Mouse (Mus musculus) lung, postnatal 10 days (tissue): ENCODE measurements around the gene Arvcf.

ENCODE experiments used
- DNase-seq: peaks from one replicate; pipeline ENCODE4 v3.0.0; 2021

The Arvcf gene

DNA sequence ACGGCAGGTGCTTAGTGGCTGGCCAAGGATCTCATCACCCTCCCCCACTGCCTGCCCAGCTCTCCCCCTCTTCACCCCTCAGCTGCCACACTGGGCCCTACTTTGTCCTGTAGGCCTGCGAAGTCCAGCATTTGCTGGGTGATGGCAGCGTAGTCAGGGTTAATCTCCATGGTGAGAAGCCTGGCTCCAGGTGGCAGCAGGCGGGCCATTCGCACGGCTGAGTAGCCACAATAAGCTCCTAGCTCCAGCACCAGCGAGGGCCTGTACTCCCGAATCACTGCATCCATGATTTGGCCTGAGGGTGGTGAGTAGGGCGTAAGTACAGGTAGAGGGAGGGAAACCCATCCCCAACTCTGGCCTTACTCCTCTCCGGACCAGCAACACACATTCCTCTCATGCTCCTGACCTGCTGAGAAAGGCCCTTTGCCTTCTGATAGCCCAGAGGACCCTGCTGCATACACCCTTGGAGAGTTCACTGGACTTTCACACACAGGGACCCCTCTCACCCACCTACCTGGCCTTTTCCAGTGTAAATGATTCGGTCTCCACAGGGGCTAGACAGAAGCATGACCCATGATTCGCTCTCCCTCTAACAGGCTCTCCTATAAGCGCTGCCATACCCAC is 63.2 kb downstream of the Arvcf start:
- DNase-seq, result no peak

DNA sequence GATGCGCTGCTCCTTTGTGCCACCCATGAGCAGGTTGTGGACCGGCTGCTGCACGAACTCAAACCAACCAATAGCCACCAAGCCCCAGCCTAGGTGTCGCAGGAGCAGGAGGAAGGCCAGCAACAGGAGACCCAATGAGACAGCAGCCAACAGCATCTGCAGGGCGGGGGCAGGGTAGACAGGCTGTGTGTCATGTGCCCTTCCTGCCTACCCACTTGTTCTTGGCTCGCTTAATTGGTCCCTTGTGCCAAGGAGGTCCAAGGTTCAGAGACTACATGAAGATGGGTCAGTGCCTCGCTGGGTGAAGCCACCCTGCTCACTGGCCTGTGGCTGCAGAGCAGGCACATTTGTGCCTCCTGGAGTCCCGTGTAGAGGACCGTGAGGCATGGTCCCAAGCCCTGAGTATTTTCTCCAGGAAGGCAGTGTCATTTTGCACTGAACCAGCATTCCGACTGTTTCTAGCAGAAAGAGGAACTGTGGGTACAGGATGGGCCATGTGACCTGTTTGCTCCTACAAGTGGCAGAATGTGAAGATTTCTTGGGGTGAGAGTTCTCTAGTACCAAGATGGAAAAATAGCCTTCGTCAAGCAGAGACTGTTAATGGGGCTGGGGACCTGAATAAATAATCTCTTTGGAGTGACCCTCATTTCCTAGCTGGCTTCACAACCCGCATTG is 64.0 kb downstream of the Arvcf start:
- peak; percentile 41 for DNase-seq

DNA sequence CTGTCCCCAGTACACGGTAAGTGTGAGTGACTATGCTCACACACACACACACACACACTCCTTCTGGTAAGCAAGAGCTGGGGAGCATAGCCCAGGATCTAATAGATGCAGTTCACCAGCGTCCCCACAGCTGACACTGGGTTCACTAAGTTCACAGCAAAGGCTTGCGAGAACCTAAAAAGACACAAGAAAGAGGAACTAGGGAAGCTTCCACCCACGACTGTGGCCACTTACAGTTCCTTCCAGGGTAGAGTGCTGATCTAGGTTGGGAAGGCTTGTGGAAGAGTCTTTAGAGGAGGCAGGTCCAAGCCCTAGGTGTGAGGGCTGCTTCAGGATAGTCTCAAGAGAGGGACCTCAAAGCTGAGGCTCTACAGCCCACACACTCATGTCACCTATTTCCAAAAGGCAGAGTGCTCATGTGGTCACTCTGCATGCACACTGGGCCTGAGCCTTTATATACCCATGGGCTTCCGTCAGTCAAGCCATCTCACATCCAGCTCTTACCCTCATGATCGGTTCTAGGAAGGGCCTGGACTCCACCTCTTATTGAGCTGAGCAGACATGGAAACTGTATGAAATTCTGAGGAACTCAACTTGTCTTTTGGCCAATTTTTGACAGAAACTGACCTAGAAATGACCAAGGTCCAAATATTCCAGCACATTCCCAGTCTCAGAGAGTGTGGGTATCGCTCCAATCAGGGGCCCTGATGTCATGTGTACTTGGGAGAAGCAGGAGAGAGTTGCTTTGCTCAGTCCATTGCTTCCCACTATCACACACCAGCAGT is 65.2 kb downstream of the Arvcf start:
- no peak for DNase-seq

DNA sequence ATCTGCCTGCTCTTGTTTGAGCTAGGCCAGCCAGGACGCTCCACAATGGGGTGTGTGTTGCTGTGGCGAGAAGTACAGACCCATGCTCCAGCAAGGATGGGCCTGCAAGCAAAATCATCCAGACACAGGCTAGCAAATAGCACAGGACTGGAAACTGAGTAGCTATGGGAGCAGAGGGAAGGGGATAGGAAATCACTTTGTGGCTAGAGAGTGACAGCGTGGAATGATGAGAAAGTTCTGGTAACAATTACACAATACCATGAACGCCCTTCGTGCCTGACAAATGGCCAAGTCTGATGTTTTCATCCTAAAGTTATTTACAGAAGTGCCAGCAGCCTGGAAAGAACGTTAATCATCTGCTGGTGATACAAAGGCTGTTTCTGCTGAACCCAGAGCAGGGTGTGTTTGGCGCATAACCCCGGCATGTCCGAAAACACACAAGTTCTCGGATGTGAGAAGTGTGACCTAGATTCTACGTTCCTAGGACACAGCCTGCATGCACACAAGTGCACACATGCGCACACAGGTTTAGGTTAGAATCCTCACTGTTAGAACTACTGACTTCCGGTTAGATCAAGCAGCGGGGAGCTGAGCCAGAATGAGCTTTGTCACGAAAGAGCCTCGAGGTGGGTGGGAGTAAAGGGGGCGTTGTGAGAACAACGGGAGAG is 68.2 kb downstream of the Arvcf start:
- peak; percentile 87 for DNase-seq

DNA sequence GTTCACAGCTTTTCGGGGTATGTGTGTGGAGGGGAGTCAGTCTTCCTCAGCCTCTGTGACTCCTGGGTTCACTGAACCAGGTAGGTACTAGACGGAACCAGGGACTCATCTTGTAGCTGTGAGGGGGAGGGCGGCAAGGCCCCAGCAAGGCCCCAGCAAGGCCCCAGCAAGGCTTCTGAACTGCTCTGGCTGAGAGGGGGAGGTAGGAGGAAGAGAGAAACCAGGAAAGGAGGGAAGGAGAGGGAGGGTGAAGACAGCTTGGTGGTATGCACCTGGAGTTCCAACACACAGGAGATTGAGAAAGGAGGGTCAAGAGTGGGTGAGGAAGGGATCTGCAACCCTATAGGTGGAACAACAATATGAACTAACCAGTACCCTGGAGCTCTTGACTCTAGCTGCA is 68.9 kb downstream of the Arvcf start:
- DNase-seq, result no peak

DNA sequence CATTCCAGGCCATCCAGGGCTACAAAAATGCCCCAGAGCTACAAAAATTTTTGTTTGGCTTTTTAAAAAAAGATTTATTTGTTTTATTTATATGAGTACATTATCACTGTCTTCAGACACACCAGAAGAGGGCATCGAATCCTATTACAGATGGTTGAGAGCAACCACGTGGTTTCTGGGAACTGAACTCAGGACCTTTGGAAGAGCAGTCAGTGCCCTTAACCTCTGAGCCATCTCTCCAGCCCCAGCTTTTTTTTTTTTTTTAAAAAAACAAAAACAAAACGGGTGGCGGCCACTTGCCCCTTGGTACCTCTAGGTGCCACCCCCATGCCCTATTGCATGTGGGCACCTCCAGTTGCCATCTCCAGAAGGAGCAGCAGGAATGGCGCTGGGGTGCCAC is 69.5 kb downstream of the Arvcf start:
- DNase-seq, result no peak

DNA sequence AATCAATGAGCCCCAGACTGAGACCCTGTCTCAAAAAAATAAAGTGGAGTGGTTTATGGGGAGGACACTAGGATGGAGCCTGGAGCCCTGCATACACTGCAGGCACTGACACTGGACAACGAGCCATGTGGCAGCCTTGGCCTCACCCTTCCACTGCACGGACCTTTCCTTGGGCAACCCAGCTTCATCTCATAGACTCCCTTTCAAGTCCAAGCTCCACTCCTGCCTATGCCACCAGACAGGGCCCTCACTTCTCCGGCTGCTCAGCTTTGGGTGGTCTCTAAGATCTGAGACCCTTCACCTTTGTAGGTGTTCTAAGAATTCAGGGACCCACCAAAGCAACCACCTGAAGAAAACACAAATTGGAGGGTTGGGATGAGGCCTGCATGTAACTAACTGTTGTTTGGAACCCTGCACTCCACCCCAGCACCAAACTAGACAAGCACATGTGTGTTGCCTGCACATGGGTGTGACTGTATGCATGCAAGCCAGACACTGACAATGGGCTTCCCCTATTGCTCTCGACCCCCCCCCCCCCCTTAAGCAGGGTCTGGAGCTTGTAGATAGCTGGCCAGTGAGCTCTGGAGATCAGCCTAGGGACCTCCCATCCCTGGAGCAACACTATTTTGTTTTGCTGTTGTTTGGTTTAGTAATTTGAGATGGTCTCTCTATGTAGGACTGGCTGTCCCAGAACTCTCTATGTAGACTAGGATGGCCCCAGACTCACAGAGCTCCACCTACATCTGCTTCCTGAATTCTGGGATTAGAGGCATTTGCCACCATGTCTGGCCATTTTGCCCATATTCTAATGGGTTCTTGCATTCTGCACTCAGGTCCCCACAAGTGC is 71.0 kb downstream of the Arvcf start:
- DNase-seq, result no peak

DNA sequence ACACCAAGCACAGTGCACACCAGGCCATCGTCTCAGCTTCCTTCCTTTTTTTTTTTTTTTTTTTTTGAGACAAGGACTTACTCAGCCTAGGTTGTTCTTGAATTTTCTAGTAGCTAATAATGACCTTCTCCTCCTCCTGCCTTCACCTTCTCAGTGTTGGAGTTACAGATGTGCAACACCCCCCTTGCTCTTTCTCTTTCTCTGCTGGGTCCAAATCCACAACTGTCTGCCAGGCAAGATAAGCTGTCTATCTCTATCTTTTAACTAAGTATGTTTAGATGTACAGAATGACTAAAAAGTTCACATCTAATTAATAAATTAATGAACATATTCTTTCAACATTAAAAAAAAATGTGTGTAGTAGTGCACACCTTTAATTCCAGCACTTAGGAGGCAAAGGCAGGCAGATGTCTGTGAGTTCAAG is 71.6 kb downstream of the Arvcf start:
- DNase-seq, result no peak

DNA sequence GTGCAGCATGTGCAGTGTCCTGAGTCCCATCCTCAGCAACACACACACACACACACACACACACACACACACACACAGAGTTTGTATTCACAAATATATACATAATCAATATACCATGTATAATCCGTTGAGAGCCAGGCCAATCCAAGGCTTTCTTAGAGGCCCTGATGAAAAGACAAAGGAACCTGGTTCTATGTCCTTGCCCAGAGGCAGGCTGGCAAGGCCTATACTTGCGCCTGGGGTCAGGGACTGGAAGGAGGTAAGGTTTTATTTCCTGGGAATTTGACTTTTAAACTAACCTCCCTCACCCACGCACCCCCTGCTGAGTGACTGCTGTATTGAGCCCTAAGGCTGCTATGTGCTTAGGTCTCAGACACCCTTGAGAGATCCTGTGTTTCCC is 72.6 kb downstream of the Arvcf start:
- DNase-seq, result no peak

DNA sequence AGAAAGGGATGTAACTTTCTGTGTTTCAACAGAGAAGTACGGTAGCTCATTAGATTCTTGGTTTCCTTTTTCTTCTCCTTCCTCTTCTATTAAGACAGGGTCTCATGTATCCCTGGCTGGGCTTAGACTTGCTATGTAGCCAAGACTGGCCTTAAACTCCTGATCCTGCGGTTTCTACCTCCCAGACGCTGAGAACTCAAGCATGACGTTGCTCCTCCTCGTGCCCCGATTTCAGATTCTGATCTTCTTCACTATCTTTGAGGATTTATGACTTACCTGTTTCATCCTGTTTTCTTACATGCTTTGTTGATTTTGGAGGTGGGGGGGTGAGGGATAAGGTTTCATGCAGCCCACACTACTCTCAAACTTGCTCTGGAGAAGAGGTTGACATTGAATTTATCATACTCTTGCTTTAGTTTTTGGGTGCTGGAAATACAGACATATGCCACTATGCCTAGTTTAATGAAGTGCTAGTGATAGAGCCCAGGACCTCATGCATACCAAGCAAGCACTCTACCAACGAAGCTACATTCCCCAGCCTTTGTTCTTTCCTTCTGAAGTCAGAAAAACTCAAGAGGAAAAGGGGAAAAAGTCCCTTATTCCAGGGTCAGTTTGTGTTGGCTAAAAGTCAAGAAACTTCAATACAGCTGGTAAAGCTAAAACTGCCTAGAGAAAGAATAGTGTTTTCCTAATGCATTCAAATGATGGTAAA is 75.4 kb downstream of the Arvcf start:
- peak; percentile 45 for DNase-seq

DNA sequence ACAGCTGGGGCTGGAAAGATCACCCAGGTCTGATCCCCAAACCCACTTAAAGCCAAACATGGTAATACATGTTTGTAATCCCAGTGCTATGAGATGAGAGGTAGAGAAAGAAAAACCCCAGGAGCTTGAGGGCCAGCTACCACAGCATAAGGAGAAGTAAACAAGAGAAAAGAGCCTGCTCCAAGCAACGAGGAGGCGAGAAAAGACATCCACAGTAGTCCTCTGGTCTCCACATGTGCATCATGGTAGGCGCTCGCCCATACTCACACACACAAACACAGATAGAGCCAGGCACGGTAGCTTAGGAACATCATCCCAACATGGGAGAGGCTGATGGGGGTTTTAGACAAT is 75.9 kb downstream of the Arvcf start:
- DNase-seq, result no peak

DNA sequence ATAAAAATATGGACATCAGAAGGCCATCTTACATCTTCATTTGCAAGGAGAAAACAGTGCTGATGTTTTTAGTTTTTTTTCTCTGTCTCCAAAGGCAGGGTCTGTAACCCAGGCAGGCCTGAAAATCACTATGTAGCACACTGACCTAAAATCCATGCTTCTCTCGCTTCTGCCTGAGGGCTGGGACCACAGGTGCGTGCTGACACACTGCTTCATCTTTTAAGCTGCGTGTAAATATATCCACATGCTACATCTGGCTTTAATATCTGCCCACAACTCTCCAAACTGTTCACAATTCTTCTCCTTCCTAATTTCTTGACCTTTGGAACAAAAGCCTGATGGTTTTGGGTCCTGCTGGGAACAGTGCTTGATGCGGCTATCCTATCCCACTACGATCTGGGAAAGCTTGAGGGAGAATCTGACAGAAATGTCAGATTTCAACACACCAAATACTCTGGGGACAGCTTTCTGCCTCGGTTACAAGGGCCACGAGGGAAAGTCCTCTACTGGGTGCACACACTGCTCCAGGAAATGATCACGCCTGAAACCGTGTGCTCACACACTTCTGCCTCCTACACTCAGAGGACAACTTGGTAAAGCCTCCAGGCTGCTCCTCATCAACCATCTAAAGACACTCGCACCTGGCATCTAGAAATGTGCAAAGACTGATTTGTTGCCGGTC is 76.5 kb downstream of the Arvcf start:
- no peak for DNase-seq

DNA sequence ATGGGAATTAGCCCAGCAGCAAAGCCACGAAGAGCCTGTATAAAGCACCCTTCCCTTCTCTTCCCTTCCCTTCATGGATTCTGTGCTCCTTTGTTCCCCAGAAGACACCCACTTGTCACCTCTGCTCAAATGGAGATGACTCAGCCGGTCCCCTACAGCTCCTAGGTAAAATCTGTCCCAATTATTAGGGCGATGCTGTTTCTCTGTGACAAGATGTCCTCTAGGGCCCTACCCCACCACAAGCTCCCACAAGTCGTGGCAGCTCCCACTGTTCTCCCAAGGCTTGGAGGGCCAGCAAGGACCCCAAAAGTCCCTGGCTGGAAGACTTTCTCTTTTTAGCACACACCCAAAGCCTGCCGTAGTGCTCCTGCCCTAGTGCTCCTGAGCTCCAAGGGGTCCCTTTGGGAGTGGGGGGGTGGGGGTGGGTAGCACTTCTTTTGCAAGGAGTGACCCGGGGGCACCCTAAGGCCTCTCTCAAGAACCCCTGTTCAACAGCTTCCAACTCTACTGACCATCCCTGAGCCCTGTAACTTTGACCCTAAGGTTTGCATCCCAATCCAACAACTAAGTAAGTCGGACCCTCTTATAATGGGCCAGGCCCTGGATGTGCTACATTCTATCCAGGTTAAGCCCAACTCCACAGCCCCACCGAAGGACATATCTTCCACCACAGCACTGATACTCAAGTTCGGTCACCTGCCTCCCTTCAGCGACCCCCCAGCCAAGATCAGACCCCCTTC is 77.7 kb downstream of the Arvcf start:
- no peak for DNase-seq

DNA sequence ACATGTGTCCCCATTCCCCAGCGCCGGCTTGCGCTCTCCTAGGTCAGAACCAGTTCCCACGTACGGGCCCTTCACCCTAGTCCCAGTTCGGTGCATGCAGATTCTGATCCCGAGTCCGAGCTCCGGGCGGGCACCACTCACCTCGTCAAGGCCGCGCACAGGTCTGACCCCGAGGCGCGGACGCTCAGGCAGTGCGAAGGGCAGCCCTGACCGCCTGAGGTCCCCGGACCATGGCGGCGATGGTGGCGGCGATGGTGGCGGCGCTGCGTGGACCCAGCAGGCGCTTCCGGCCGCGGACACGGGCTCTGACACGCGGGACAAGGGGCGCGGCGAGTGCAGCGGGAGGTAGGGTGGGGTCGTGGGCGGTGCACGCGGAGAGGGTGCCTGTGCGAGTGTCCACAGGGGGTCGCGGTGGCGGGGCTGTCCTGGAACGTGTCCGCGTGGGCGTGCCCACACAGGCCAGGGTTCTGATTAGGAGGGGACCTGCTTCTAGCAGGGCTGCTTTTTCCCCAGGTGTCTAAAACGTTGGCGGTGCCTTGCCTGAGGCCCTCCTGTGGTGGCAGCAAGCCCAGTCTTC is 78.3 kb downstream of the Arvcf start, which contains the start of gene Txnrd2:
Txnrd2 (plus strand) TSS at position 170 of the 577 bp plus-strand sequence.
- peak; percentile 86 for DNase-seq

DNA sequence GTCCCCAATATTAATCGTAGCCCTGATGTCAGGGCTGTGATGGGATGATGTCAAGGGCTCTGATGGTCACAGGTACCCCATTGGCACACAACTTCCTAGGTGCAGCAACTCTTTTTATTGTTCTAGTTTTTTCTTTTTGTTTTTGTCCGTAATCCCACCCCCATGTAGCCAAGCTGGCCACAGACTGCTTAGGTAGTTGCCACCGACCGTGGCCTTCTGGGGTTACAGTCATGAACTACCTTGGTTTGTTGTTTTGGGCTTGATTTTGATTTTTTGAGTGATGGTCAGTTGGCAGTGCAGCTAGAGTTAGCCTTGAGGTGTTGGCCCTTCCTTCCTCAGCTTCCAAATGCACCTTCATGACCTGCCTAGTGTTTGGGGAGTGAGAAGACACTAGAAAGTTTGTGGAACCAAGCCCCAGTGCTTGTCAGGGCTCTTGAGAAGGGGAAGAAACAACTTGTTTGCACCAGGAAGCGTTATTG is 78.9 kb downstream of the Arvcf start, which contains the start of gene Comt:
Comt (minus strand) TSS at position 51 of the 479 bp plus-strand sequence.
- no peak for DNase-seq

DNA sequence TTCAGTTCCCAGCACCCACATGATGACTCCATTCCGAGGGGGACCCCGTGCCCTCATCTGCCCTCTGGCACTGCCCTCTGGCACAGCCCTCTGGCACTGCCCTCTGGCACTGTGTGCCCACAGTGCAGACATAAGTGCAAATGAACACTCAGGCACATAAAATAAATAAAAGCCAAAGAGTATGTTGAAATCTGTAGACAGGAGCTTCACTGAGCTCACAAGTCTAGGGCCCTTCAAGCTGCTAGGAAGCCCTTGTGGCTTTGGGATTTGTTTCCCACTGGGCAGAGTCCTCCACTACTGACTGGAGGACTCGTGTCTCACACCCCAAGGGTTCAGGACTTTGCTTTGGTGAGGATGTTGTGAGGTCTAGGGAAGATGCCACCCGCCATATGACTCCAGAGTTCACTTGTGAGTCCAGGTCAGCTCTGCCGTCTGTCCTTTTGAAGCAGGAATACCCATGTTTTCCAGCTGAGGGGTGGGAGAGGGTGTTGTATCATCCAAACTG is 80.1 kb downstream of the Arvcf start:
- peak; percentile 32 for DNase-seq

DNA sequence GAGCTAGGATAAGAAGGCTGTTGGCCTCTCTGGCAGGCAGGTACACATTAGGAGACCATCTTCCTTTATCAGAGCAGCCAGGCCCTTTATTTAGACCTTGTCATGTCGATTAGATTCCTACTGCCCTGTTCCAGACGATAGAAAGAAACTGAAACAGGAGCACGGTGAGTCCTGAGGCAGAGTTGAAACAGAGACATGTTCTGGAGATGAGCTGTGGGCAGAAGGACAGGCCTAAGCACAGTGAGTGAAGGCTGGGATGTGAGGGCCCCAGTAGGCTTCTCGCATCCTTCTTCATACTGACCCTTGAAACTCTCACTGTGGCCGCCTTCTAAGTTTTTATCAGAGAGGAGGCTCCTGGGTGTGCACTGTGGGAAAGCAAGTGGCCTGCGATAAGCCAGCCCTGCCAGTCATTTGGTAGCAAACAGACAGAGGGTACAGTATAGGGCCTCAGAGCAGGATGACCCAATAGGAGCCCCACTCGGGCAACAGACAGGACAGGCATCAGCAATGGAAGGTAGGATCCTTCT is 80.6 kb downstream of the Arvcf start:
- DNase-seq, result no peak

DNA sequence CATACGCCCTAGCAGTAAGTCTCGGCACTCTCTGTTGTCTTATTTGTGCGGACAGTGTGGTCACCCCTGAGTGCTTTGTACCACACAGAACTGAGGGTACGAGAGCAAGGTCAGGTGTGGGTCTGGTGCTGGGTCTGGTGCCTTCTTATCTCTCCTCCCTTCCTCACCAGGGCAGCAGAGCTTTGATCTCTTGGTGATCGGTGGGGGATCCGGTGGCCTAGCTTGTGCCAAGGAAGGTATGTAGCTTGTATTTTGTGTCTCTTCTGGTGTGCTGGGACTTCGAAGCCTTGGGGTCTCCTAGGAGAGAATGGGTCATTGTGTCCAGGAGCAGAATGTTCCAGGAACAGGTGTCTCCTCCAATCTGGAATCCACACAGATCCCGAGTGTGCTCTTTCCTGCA is 81.7 kb downstream of the Arvcf start:
- no peak for DNase-seq

DNA sequence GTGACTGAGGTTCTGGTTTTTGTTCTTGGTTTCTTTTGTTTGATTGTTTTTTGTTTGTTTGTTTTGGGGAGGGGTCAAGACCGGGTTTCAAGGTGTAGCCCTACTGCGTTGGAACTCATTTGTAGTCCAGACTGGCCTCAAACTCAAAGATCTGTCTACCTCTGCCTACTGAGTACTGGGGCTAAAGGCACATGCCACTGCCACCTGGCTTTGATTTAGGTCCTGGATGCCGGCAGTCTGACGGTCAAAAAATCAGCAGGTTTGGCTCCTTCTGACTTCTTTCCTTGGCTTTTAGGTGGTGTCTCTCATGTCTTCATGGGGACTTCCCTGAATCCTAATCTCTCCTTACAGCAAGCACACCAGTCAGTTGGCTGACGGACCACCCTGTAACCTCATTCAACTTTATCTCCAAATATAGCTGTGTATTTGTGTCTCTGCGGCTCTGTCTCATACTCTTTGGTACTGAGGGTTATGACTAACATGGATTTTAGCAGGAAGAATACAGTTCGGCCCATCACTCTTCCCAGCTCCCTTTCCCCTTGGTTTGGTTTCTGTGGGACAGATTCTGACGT is 82.7 kb downstream of the Arvcf start:
- DNase-seq, result no peak
